Mouse (Mus musculus) embryo, embryonic 10.5 days (tissue): ENCODE results near the gene Gpn2.

Source experiments
- DNase-seq: peaks from one replicate; pipeline ENCODE4 v3.0.0-alpha.2; 2015; ENCODE audit warnings: low spot score

The Gpn2 gene

DNA sequence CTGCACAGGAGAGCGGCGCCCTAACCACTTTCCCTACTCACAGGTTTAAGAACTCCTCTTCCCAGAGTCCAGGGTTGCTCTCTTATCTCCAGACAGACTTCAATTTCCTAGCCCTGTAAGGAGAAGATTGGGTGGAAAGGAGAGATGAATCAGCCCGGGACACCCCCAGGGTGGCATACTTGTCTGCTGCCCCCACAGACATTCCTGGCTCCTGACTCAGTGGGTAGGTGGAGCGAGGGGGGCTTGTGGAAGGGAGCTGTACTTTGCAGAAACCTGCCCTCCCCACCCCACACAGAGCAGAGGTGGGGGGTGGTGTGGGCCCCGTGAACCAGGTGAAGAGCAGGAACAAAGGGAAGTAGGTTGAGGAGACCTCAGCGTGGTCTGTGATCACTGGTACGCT, 11.4 kb downstream of the Gpn2 start:
- DNase-seq, result no peak

DNA sequence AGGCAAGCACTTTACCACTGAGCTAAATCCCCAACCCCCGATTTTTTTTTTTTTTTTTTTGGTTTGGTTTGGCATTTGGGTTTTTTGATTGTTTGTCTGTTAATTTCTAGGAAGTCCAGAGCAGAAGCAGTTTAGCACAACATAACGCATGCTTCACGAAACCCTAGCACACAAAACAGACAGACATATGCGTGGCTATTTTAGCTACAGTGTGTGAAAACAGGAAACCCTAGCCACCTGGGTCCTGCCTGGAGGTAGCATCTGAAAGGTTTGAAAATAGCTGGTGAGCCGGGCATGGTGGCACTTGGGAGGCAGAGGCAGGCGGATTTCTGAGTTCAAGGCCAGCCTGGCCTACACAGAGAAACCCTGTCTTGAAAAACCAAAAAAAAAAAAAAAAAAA, 11.9 kb downstream of the Gpn2 start:
- DNase-seq, result no peak

GRCm38 (mm10) chr4:133598616-133599015, 14.5 kb downstream of the Gpn2 start:
- DNase-seq, result no peak

DNA sequence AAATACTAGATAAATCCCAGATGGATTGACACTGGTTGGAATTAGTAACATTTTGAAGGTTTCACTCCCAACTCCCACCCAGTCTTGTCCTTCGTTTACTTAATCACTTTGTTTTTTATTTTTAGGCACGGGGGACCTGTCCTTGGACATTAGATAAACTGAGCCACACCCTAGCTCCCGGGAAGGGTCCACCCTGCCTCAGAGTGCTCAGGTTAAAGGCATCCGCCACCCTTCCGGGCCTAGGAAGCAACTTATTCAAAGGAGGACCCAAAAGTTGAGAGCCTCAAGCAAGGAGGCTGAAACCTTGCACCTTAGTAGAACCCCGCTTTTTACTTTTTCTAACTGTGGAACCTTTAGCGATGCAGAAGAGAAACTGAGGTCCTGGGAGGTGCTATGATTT, 15.0 kb downstream of the Gpn2 start:
- DNase-seq, result no peak

DNA sequence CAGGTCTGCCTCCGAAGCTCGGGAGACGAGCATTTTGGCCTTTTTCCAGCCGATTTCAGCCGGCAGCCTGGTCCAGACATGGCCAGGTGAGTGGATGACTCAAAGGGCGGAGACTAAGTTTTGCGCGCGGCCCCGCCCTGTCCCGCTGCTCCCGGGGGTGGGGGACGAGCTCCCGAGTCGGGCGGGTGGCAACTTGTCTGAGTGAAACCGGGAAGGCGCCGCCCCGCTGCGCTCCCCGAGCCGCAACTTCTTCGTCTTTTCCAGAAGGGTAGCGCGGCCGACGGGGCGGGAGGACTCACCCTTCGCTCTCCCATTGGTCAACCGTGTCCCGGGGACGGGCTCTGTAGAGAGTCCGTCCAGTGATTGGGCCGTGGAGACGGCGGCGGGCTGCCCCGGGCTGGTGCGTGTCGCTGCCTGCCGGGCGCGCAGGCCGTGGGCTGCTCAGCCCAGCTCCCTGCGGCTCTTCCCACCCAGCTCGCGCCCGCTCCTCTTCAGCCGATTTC, 15.5 kb downstream of the Gpn2 start:
- peak; percentile 91 for DNase-seq

DNA sequence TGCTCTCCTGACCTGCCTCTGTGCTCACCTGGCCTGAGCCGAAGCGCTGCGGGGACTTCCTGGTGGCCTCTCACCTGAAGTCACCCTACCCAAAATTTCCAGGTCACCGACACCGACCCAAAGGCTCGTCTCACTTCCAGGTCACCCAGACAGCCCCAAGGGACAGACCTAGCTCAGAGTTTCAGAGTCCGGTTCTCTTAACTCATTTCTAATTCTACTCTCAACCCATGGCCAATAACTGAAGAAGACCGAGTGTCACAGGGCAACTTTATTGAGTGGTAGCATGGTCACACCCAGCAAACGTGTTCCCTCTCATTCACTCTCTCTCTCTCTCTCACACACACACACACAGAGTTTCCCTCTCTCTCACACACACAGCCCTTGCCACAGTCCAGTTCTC, 16.1 kb downstream of the Gpn2 start:
- DNase-seq, result no peak

DNA sequence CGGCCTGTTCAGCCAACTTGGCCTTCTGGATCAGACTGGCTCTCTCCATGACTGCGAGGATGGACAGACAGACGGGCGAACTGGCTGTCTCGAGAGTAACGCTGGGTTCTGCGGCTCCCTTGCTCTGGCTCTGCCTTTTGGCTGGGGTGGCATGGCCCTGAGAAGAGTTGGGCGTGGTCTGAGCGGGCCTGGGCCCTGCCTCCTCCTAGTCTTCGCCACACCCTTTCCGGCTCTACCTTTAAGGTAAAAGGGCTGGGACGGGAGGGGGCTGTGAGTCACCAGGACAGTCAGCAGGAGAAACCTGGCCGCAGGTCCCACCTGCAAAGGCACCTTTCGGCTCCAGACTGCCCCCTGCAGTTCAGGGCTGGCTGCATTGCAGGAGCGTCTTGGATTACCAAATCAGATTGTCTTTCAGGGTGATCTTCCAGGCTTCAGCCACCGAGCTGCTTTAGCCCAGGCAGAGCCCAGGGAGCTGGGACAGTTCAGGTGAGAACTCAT, 17.6 kb downstream of the Gpn2 start, which contains the start of gene Sfn:
TSS of gene Sfn (minus strand) at position 448 of the 498 bp plus-strand sequence.
- peak; percentile 39 for DNase-seq

DNA sequence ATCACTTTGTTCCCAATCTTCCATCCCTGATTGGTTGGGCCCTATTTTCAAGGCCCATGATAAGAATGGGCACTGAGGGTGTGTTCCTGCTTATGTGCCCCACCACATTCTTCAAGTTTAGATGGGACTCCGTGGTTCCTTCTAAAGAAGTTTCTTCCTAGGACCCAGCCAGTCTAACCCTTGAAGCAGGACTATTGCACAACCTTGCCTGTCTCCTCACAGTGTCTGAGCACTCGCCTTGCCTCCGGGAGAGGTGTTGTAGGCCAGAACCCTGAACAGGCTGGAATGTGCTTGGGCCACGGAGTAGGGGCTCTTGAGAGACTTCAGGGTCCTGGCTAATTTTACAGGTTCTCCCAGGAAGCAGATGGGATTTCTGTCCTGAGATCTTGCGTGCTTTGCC, 18.9 kb downstream of the Gpn2 start:
- no peak for DNase-seq

GRCm38 (mm10) chr4:133604175-133604574, 20.0 kb downstream of the Gpn2 start:
- no peak for DNase-seq

GRCm38 (mm10) chr4:133604856-133605255, 20.7 kb downstream of the Gpn2 start:
- no peak for DNase-seq

GRCm38 (mm10) chr4:133605330-133605729, 21.2 kb downstream of the Gpn2 start:
- DNase-seq, result no peak

GRCm38 (mm10) chr4:133607284-133607683, 23.1 kb downstream of the Gpn2 start:
- no peak for DNase-seq

- DNase-seq, result peak; percentile 87
Observed at GRCm38 (mm10) chr4:133609719-133610118, 25.6 kb downstream of the Gpn2 start.

DNA sequence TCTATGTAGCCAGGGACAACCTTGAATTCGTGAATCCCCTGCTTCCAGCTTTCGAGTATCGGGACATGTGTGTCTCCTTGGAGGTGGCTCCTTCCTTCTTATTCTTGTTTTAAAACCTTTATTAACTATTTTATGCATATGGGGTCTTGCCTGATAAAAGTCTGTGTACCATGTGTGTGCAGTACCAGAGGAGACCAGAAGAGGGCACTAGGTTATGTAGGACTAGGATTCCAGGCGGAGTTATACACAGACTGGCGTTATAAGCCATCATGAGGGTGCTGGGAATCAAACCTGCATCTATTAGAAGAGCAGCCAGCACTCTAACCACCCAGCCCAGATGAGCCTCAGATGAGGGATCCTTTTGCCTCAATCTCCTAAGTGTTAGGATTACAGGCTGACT, 27.7 kb downstream of the Gpn2 start:
- no peak for DNase-seq

- no peak for DNase-seq
Observed at GRCm38 (mm10) chr4:133612416-133612815, 28.3 kb downstream of the Gpn2 start.

GRCm38 (mm10) chr4:133613026-133613425, 28.9 kb downstream of the Gpn2 start:
- DNase-seq, result no peak

DNA sequence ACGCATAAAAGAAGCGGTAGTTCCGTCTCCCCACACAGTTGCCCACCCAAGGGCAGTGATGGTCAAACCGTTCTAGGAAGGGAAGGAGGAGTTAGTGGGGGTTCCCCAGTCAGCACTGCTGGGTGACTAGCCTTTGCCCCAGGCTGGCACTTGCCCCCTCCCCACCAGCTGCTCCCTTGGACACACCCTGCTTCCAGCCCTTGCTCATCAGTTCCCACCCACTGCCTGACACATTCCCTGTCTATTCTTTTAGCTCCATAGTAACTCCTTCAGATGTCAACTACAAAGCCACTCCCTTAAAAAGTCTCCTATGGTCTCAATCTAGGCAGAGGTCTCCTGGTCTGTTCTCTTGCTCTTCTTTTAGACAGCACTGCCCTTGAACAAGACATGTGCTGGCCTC, 29.7 kb downstream of the Gpn2 start:
- DNase-seq, result no peak

GRCm38 (mm10) chr4:133614274-133614761, 30.2 kb downstream of the Gpn2 start:
- no peak for DNase-seq

- no peak for DNase-seq
Observed at GRCm38 (mm10) chr4:133615416-133615815, 31.3 kb downstream of the Gpn2 start.

GRCm38 (mm10) chr4:133617936-133618335, 33.8 kb downstream of the Gpn2 start:
- no peak for DNase-seq

- no peak for DNase-seq
Observed at GRCm38 (mm10) chr4:133619473-133620136, 35.4 kb downstream of the Gpn2 start.

DNA sequence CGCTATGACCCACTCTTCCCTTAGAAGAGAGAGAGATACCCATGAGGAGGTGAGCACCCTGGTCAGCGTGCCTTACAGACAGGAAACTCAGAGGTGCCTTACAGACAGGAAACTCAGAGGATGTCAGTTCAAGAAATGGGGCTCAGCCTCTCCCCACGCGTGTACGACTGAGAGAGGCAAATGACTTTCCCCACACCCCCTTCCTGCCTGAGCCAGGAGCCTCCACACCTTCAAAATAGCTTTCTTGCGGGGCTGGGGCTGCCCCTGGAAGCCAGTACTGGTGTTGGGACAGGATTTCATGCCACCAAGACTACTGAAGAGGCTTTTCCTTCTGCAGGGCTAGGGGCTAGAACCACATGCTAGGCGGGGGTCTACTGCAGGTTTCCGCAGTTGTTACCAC, 36.5 kb downstream of the Gpn2 start:
- no peak for DNase-seq

DNA sequence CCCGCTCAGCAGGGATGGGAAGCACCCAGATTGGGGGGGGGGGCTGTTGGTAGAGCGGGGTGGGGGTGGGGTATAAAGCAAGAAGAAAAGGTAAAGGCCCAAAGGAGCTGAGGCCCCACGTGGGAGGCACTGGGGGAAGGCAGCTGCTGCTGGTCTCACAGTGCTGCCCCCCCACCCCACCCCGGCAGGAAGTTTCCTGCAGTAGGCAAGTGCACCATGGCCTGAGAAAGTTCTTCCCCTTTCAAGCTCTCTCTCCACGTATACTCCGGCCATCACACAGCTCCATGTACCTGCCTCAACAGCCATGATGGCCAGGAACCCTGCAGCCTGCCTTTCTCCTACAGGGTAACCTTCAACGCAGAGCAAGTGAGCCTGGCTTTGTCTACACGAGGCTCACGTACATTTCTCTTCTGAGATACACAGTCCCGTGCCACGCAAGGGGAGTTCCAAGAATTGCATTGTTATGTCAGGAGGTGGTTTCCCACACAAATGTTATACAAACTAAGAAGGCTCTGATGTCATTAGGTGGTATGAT, 38.1 kb downstream of the Gpn2 start:
- no peak for DNase-seq

GRCm38 (mm10) chr4:133624830-133625229, 40.7 kb downstream of the Gpn2 start:
- DNase-seq, result no peak
